Mouse (Mus musculus) granulocyte monocyte progenitor cell, adult 5-6 weeks (primary cell): ENCODE results near the gene Ubqln4. TPM values are rescaled to one million over a fixed set of nuclear protein-coding genes. Genes with fewer than 3 reads are reported as not detected.
"Not testable (repeated sequence)": the region's sequence is repeated elsewhere in the genome, so short reads cannot be mapped to it uniquely, and the experiment has no call there.

Source experiments
- ATAC-seq: replicated peaks from 2 replicates; pipeline ENCODE4 v1.8.0; 2016; ENCODE audit warnings: mild to moderate bottlenecking, moderate TSS enrichment, inconsistent platforms; ENCODE audit not compliant: poor library complexity, severe bottlenecking
- total RNA-seq, 2 experiments: library from RNA; stranded (forward) in 1 of 2; stranded (reverse) in 1 of 2; fragments of 200-712, 200-1000 nt in 1 of 2; fragments of >200 nt in 1 of 2; fragmentation: Nextera tagmentation in 1 of 2; gene quantifications; 2 replicates each; pipeline ENCODE4 v1.2.3; 2014 to 2017

The Ubqln4 gene
- total RNA-seq, 2 experiments from 2014 or later: 37.9 to 64.7 TPM

- peak; percentile 43; the same call in 1 of the 2 replicates for ATAC-seq
Observed at GRCm38 (mm10) chr3:88591950-88592731, 38.6 kb downstream of the Ubqln4 start.

- peak; percentile 79 for ATAC-seq
Observed at GRCm38 (mm10) chr3:88592942-88593576, 39.5 kb downstream of the Ubqln4 start.

- ATAC-seq: no peak
Observed at GRCm38 (mm10) chr3:88593893-88594580, 40.5 kb downstream of the Ubqln4 start.

GRCm38 (mm10) chr3:88596547-88596946 is 43.0 kb downstream of the Ubqln4 start:
- ATAC-seq: not testable (repeated sequence)

- ATAC-seq: no peak
Observed at GRCm38 (mm10) chr3:88602466-88602865, 48.9 kb downstream of the Ubqln4 start.

- peak; percentile 65 for ATAC-seq
Observed at GRCm38 (mm10) chr3:88603714-88604161, 50.2 kb downstream of the Ubqln4 start.

GRCm38 (mm10) chr3:88604863-88605262 is 51.3 kb downstream of the Ubqln4 start:
- ATAC-seq: no peak

- ATAC-seq: not testable (repeated sequence)
Observed at GRCm38 (mm10) chr3:88605666-88606065, 52.1 kb downstream of the Ubqln4 start, which contains the start of gene Arhgef2. Gene Arhgef2 (plus strand): TSS chr3:88605966.

GRCm38 (mm10) chr3:88607065-88607757 is 53.7 kb downstream of the Ubqln4 start:
- peak; percentile 87 for ATAC-seq

GRCm38 (mm10) chr3:88607758-88608138 is 54.2 kb downstream of the Ubqln4 start:
- no peak for ATAC-seq

GRCm38 (mm10) chr3:88609066-88609465 is 55.5 kb downstream of the Ubqln4 start:
- ATAC-seq: no peak

- ATAC-seq: no peak
Observed at GRCm38 (mm10) chr3:88614418-88614817, 60.9 kb downstream of the Ubqln4 start.

GRCm38 (mm10) chr3:88615117-88615516 is 61.6 kb downstream of the Ubqln4 start:
- no peak for ATAC-seq

- no peak for ATAC-seq
Observed at GRCm38 (mm10) chr3:88615902-88616391, 62.4 kb downstream of the Ubqln4 start.

GRCm38 (mm10) chr3:88616951-88617500 is 63.5 kb downstream of the Ubqln4 start:
- ATAC-seq: peak; percentile 14; the same call in 1 of the 2 replicates

- peak; percentile 65 for ATAC-seq
Observed at GRCm38 (mm10) chr3:88618074-88618871, 64.7 kb downstream of the Ubqln4 start.
